Comparison of ENCODE assay signal across 12 mouse cellular contexts in genomic region chrX:164978866-164979265, GRCm38 (mm10). TPM values are rescaled to one million over a fixed set of nuclear protein-coding genes. Genes with fewer than 3 reads are reported as not detected.
DNase-seq lines count a peak whose midpoint lies in the region; ATAC-seq lines count a peak whose summit lies in the region.
"Had no signal": no experiment of that assay in that cellular context is flagged by ENCODE, and none has a peak within 500 bp of the region (broad histone marks: within the 10 kb centered on the region; RNA-seq: fewer than 3 reads in every experiment).

No protein-coding gene starts in this region.

- H3K27me3 ChIP-seq in kidney, embryonic 16.5 days (ENCODE audit: insufficient read depth, low read length): no peaks in the 10 kb centered on the region; the same call in 1 of the 2 replicates
- peaks cover 23% of the 10 kb centered on the region; the same call in 1 of the 2 replicates for H3K27me3 ChIP-seq in embryonic facial prominence, embryonic 13.5 days
- H3K27me3 ChIP-seq in forebrain, embryonic 16.5 days (replicated peaks; ENCODE audit: control insufficient read depth, insufficient read depth, low read length): no peaks in the 10 kb centered on the region

- no peak overlapping the region for H3K27ac ChIP-seq in kidney, embryonic 16.5 days (ENCODE audit: low read length)
- no peak overlapping the region for H3K27ac ChIP-seq in embryonic facial prominence, embryonic 13.5 days
- no peak overlapping the region for H3K27ac ChIP-seq in forebrain, embryonic 16.5 days (ENCODE audit: low read length)
- peak overlapping the region; percentile 59; the same call in 1 of the 2 replicates for H3K27ac ChIP-seq in macrophage
- H3K27ac ChIP-seq: heart, embryonic 10.5 days had no signal

- no peaks in the 10 kb centered on the region for H3K36me3 ChIP-seq in kidney, embryonic 16.5 days (ENCODE audit: insufficient read depth, low read length)
- no peaks in the 10 kb centered on the region for H3K36me3 ChIP-seq in embryonic facial prominence, embryonic 13.5 days
- no peaks in the 10 kb centered on the region for H3K36me3 ChIP-seq in forebrain, embryonic 16.5 days (ENCODE audit: control insufficient read depth, insufficient read depth)
- no peaks in the 10 kb centered on the region for H3K36me3 ChIP-seq in macrophage (ENCODE audit: inconsistent target)
- H3K36me3 ChIP-seq: heart, embryonic 10.5 days had no signal

- 93% methylated on average over 2 of the region's 2 CpGs for WGBS in kidney, embryonic 16.5 days
- WGBS in embryonic facial prominence, embryonic 13.5 days: 92% methylated on average over 2 of the region's 2 CpGs
- WGBS in forebrain, embryonic 16.5 days: 98% methylated on average over 2 of the region's 2 CpGs
- WGBS in macrophage (ENCODE audit: missing documents): 94% methylated on average over 2 of the region's 2 CpGs

- no peaks in the 10 kb centered on the region; the same call in 1 of the 2 replicates for H3K4me1 ChIP-seq in kidney, embryonic 16.5 days (ENCODE audit: insufficient read depth, low read length)
- H3K4me1 ChIP-seq in embryonic facial prominence, embryonic 13.5 days: peaks cover 6% of the 10 kb centered on the region; the same call in 1 of the 2 replicates
- H3K4me1 ChIP-seq in forebrain, embryonic 16.5 days (replicated peaks; ENCODE audit: control insufficient read depth, insufficient read depth, low read length): peaks cover 11% of the 10 kb centered on the region
- H3K4me1 ChIP-seq: heart, embryonic 10.5 days had no signal

- ATAC-seq in kidney, embryonic 16.5 days (ENCODE audit: low FRiP score, low TSS enrichment): no peak
- no peak for ATAC-seq in embryonic facial prominence, embryonic 13.5 days (ENCODE audit: insufficient number of reproducible peaks, insufficient read depth, low FRiP score, low TSS enrichment, low read depth)
- no peak for ATAC-seq in forebrain, embryonic 16.5 days

- no peaks in the 10 kb centered on the region for H3K9me3 ChIP-seq in kidney, embryonic 16.5 days (ENCODE audit: low read length)
- H3K9me3 ChIP-seq in embryonic facial prominence, embryonic 13.5 days: no peaks in the 10 kb centered on the region
- H3K9me3 ChIP-seq in forebrain, embryonic 16.5 days (ENCODE audit: control insufficient read depth, low read length): no peaks in the 10 kb centered on the region
- H3K9me3 ChIP-seq: heart, embryonic 10.5 days had no signal

- H3K4me3 ChIP-seq in kidney, embryonic 16.5 days (ENCODE audit: low read length): peak overlapping the region; percentile 66; the same call in 1 of the 2 replicates
- H3K4me3 ChIP-seq in embryonic facial prominence, embryonic 13.5 days: peak overlapping the region; percentile 54; the same call in 1 of the 2 replicates
- H3K4me3 ChIP-seq in forebrain, embryonic 16.5 days (replicated peaks; ENCODE audit: low read length): no peak overlapping the region; the same call in 1 of the 2 replicates
- peak overlapping the region; percentile 63 for H3K4me3 ChIP-seq in macrophage (ENCODE audit: inconsistent target)

- H3K4me2 ChIP-seq in kidney, embryonic 16.5 days (replicated peaks; ENCODE audit: low read depth, low read length): peak overlapping the region; percentile 55
- peak overlapping the region; percentile 58 for H3K4me2 ChIP-seq in embryonic facial prominence, embryonic 13.5 days
- H3K4me2 ChIP-seq in forebrain, embryonic 16.5 days (ENCODE audit: low read length): peak overlapping the region; percentile 56; the same call in 1 of the 2 replicates

- DNase-seq in kidney, postnatal 4 days: no peak
- DNase-seq in MN1 (ENCODE audit: low spot score): no peak
- no peak for DNase-seq in embryo, embryonic 11 days
- DNase-seq in left cerebral cortex, adult 18-20 months (ENCODE audit: low spot score in 2 of 2): no peak
- DNase-seq: spleen, adult 18-20 months had no signal

- H3K9ac ChIP-seq in kidney, embryonic 16.5 days (replicated peaks; ENCODE audit: low read length): no peak overlapping the region
- no peak overlapping the region for H3K9ac ChIP-seq in embryonic facial prominence, embryonic 13.5 days
- H3K9ac ChIP-seq in forebrain, embryonic 16.5 days (replicated peaks; ENCODE audit: low read depth, low read length): no peak overlapping the region

- H3K79me2 ChIP-seq in macrophage (ENCODE audit: inconsistent target): peaks cover 53% of the 10 kb centered on the region

RNA-seq across cellular contexts. Expression of gene Mospd2, which starts 1.3 kb away (rescaled TPM):
- 19.2 and 20.6 TPM in 2 replicates for polyA plus RNA-seq in kidney, embryonic 16.5 days (2015; fragmentation: Nextera tagmentation; extraction: Ambion mirVana)
- 16.3 and 16.8 TPM in 2 replicates for polyA plus RNA-seq in embryonic facial prominence, embryonic 13.5 days (2015; fragmentation: Nextera tagmentation; extraction: Ambion mirVana)
- 17.2 and 17.5 TPM in 2 replicates for polyA plus RNA-seq in forebrain, embryonic 16.5 days (2015; fragmentation: Nextera tagmentation; extraction: Ambion mirVana)
- 100 to 1,000 TPM in 24 of 26 experiments, 10 to 100 TPM in 2; 76.6 to 170 (median 140) TPM for total RNA-seq in macrophage (2018; cell fraction: chromatin; rRNA removed)
- 10 to 100 TPM; 36.7 to 59.9 (median 48.1) TPM for total RNA-seq in macrophage (2018; cell fraction: cytosol; rRNA removed)
- total RNA-seq in macrophage (2018; cell fraction: nucleus; rRNA removed): 100 to 1,000 TPM in 7 of 26 experiments, 10 to 100 TPM in 19; 73.5 to 121 (median 91.2) TPM
- polyA plus RNA-seq in macrophage (2018): 46.9 to 58.1 TPM (median 47.3 TPM) in 3 replicates
- 10 to 100 TPM; 16.9 to 19.3 TPM for total RNA-seq in left cerebral cortex, adult 18-20 months (2021)

RNA-seq across cellular contexts. Expression of gene Fancb, which starts 1.5 kb away (rescaled TPM):
- polyA plus RNA-seq in kidney, embryonic 16.5 days (2015; fragmentation: Nextera tagmentation; extraction: Ambion mirVana): 9.2 and 9.3 TPM in 2 replicates
- polyA plus RNA-seq in embryonic facial prominence, embryonic 13.5 days (2015; fragmentation: Nextera tagmentation; extraction: Ambion mirVana): 8.0 TPM in 2 replicates
- 5.7 TPM in 2 replicates for polyA plus RNA-seq in forebrain, embryonic 16.5 days (2015; fragmentation: Nextera tagmentation; extraction: Ambion mirVana)
- 1 to 10 TPM in 12 of 26 experiments, under 1 TPM in 12, not detected in 2; 0.29 to 2.3 (median 0.98) TPM for total RNA-seq in macrophage (2018; cell fraction: chromatin; rRNA removed)
- under 1 TPM; 0.19 to 0.83 (median 0.56) TPM for total RNA-seq in macrophage (2018; cell fraction: cytosol; rRNA removed)
- 1 to 10 TPM in 13 of 26 experiments, under 1 TPM in 13; 0.23 to 5.4 (median 0.93) TPM for total RNA-seq in macrophage (2018; cell fraction: nucleus; rRNA removed)
- polyA plus RNA-seq in macrophage (2018): 0.47 to 2.5 TPM (median 0.92 TPM) in 3 replicates
- 1 to 10 TPM; 1.5 to 1.9 TPM for total RNA-seq in left cerebral cortex, adult 18-20 months (2021)

RNA-seq across cellular contexts. Expression of gene Gm17604, which starts 25.8 kb away (rescaled TPM):
- polyA plus RNA-seq in kidney, embryonic 16.5 days (2015; fragmentation: Nextera tagmentation; extraction: Ambion mirVana): not detected in 2 replicates
- polyA plus RNA-seq in embryonic facial prominence, embryonic 13.5 days (2015; fragmentation: Nextera tagmentation; extraction: Ambion mirVana): not detected in 2 replicates
- not detected in 2 replicates for polyA plus RNA-seq in forebrain, embryonic 16.5 days (2015; fragmentation: Nextera tagmentation; extraction: Ambion mirVana)
- not detected for total RNA-seq in macrophage (2018; cell fraction: chromatin; rRNA removed)
- not detected for total RNA-seq in macrophage (2018; cell fraction: cytosol; rRNA removed)
- total RNA-seq in macrophage (2018; cell fraction: nucleus; rRNA removed): not detected
- not detected in 3 replicates for polyA plus RNA-seq in macrophage (2018)
- total RNA-seq in left cerebral cortex, adult 18-20 months (2021): not detected
- total RNA-seq: layer of hippocampus, adult 8-10 months had no signal
- polyA plus RNA-seq: cerebellum, adult 2 months; heart, embryonic 10.5 days had no signal
